Comparison of ENCODE assay signal across 21 mouse cellular contexts in genomic region chr7:71040846-71041245, GRCm38 (mm10).
"Had no signal": no experiment of that assay in that cellular context is flagged by ENCODE, and none has a peak within 500 bp of the region (broad histone marks: within the 10 kb centered on the region; RNA-seq: fewer than 3 reads in every experiment).

No protein-coding gene starts in this region.

- ATAC-seq: liver, embryonic 12.5 days had no signal

- H3K36me3 ChIP-seq: limb, embryonic 10.5 days; limb, embryonic 13.5 days; liver, embryonic 12.5 days; liver, embryonic 15.5 days; lung, embryonic 15.5 days; midbrain, embryonic 10.5 days; neural tube, embryonic 12.5 days; neural tube, embryonic 15.5 days; stomach, embryonic 15.5 days had no signal

- H3K27me3 ChIP-seq: limb, embryonic 13.5 days; liver, embryonic 12.5 days; liver, embryonic 15.5 days; lung, embryonic 15.5 days; neural tube, embryonic 12.5 days; neural tube, embryonic 15.5 days; stomach, embryonic 15.5 days had no signal

- DNase-seq: kidney, postnatal 14 days; kidney, postnatal 4 days; liver; lung, adult 18-20 months; lung, postnatal 10 days; lung, postnatal 36 days; midbrain, embryonic 14.5 days; retina, postnatal 1 day; right cerebral cortex, postnatal 25 days; spleen, adult 18-20 months; thymus, postnatal 25 days had no signal

- H3K27ac ChIP-seq: limb, embryonic 10.5 days; limb, embryonic 13.5 days; liver, embryonic 12.5 days; liver, embryonic 15.5 days; lung, embryonic 15.5 days; midbrain, embryonic 10.5 days; neural tube, embryonic 12.5 days; neural tube, embryonic 15.5 days; stomach, embryonic 15.5 days had no signal

- H3K9me3 ChIP-seq: limb, embryonic 10.5 days; limb, embryonic 13.5 days; liver, embryonic 12.5 days; liver, embryonic 15.5 days; lung, embryonic 15.5 days; megakaryocyte, embryonic 14.5 days; midbrain, embryonic 10.5 days; neural tube, embryonic 12.5 days; neural tube, embryonic 15.5 days; stomach, embryonic 15.5 days had no signal

- H3K4me3 ChIP-seq: limb, embryonic 10.5 days; limb, embryonic 13.5 days; liver, embryonic 12.5 days; liver, embryonic 15.5 days; lung, embryonic 15.5 days; megakaryocyte, embryonic 14.5 days; midbrain, embryonic 10.5 days; neural tube, embryonic 12.5 days; neural tube, embryonic 15.5 days; stomach, embryonic 15.5 days had no signal

- H3K4me1 ChIP-seq: liver, embryonic 12.5 days; liver, embryonic 15.5 days; midbrain, embryonic 10.5 days; neural tube, embryonic 12.5 days; neural tube, embryonic 15.5 days had no signal

- H3K9ac ChIP-seq: limb, embryonic 13.5 days; liver, embryonic 12.5 days; liver, embryonic 15.5 days; lung, embryonic 15.5 days; neural tube, embryonic 12.5 days; neural tube, embryonic 15.5 days; stomach, embryonic 15.5 days had no signal

- H3K4me2 ChIP-seq: limb, embryonic 13.5 days; liver, embryonic 12.5 days; liver, embryonic 15.5 days; lung, embryonic 15.5 days; neural tube, embryonic 12.5 days; neural tube, embryonic 15.5 days; stomach, embryonic 15.5 days had no signal
